Mouse (Mus musculus): ENCODE results near the gene Sowaha. TPM values are rescaled to one million over a fixed set of nuclear protein-coding genes. Genes with fewer than 3 reads are reported as not detected.

The Sowaha gene
- polyA plus RNA-seq, 1 experiment from 2014 or later: 0.99 TPM

DNA sequence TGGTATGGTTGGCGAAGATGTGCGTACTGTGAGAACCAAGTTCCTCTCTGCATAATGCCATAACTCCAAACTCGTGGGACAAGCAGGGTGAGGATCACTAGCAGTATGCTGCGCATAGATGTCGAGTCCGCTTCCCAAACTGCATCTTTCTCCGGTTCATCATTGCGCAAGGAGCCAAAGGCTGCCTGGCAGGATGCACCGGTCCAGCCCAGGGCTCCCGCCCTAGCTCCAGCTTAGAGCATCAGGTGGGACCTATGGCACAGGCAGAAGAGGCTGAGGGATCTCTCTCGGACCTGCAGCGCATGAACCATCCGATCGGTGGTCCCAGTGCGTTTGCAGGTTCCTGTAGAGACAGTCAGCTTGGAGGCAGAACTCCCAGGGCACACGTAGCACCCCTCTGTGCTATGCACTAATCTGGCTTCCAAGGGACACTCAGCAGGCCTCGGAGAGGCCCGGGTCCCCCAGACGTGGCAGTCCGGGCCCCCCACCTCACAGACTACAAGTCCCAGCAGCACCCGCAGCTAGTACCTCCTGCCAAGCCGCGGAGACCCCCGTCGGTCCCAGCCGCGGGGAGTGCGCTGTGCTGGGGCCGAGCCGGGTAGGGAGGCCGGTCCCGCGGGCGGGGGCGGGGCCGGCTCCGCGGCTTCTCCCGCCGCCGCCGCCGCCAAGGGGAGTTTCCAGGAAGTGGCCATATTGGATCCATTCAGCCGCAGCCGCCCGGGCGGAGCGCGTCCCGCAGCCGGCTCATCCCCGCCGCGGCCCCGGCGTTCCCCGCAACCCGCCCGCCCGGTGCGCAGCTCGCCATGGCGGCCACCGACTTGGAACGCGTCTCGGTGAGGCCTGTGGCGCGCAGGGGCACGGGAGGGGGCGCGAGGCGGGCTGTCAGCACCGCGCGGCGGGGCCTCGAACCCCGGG lies 39.4 kb upstream of the Sowaha start, which contains the start of gene Sept8:
Gene Sept8, plus strand, starts transcription at position 51 of the 915 bp plus-strand sequence.
- Histone ChIP-seq H3K4me3 (peak within 1 kb of the TSS; percentile 84), H3K9me3 (no peaks in the 10 kb centered on the region), H3K27ac (peak within 1 kb of the TSS; percentile 59), H3K27me3 (replicated peaks) (peaks cover 14% of the 10 kb centered on the region; the same call in 1 of the 2 replicates), H3K4me2 (peak within 1 kb of the TSS; percentile 84), H3K4me1 (peaks cover 32% of the 10 kb centered on the region), H3K9ac (peak within 1 kb of the TSS; percentile 80), H3K36me3 (replicated peaks) (no peaks in the 10 kb centered on the region)
- ATAC-seq (replicated peaks): peak; percentile 89
- 4% methylated on average over 75 of the region's 79 CpGs for WGBS

DNA sequence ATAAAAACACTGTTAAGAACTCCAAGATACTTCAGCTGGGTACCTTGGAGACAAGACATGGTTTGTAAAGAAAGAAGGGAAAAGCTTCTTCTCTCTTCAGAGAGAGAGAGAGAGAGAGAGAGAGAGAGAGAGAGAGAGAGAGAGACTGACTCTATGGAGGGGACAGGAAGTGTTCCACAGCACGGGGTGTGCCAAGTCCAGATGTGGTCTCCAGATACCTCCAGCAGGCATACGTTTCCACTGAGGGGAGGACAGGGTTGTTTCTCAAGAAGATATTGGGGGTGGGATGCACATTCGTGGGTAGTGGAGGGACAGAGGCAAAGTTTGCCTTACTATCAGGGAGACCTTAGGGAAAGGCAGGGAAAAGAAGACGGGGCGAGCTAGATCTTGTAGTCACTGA lies 38.7 kb upstream of the Sowaha start:
- no peak overlapping the region for H3K9ac ChIP-seq
- peak overlapping the region; percentile 84 for H3K4me3 ChIP-seq
- no peaks in the 10 kb centered on the region for H3K36me3 ChIP-seq (replicated peaks)
- no peak overlapping the region for H3K27ac ChIP-seq
- H3K27me3 ChIP-seq (replicated peaks): peaks cover 14% of the 10 kb centered on the region; the same call in 1 of the 2 replicates
- H3K4me2 ChIP-seq: peak overlapping the region; percentile 84; the same call in 1 of the 2 replicates
- peaks cover 32% of the 10 kb centered on the region for H3K4me1 ChIP-seq
- WGBS: 58% methylated on average over 5 of the region's 5 CpGs
- ATAC-seq (replicated peaks): no peak
- H3K9me3 ChIP-seq: no peaks in the 10 kb centered on the region

GRCm38 (mm10) chr11:53516775-53517627 lies 36.9 kb upstream of the Sowaha start:
- Histone ChIP-seq H3K27ac (no peak overlapping the region), H3K4me1 (peaks cover 26% of the 10 kb centered on the region)
- WGBS: 64% methylated on average over 8 of the region's 8 CpGs

DNA sequence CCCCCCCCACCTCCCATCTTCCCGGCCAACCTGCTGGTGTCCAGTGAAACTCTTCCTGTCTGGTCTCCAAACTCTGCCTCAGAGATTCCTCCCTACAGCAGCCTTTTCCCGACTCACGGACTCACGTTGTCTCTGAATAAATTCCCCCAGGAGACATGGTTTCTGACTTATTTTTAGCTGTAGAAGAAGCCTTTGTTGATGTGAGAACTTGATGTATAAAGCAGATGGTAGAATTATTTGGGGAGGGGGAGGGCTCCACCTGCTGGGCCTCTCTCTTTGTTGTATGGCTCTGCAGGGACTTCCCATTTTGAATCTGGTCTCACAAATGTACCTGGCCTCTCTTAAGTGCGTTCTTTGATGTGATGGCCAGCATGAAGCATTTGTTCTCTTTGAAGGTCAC lies 30.3 kb upstream of the Sowaha start:
- WGBS: 46% methylated on average over 5 of the region's 5 CpGs
- ATAC-seq (replicated peaks): no peak
- Histone ChIP-seq H3K4me1 (no peaks in the 10 kb centered on the region), H3K9ac (no peak overlapping the region), H3K36me3 (replicated peaks) (no peaks in the 10 kb centered on the region), H3K27me3 (replicated peaks) (no peaks in the 10 kb centered on the region; the same call in 1 of the 2 replicates), H3K9me3 (no peaks in the 10 kb centered on the region), H3K27ac (no peak overlapping the region), H3K4me2 (no peak overlapping the region), H3K4me3 (no peak overlapping the region)

More at GRCm38 (mm10) chr11:53516775-53517627, 36.9 kb upstream of the Sowaha start:
- no peak for ATAC-seq (replicated peaks)
- Histone ChIP-seq H3K4me2 (no peak overlapping the region), H3K36me3 (replicated peaks) (no peaks in the 10 kb centered on the region), H3K9ac (no peak overlapping the region), H3K9me3 (no peaks in the 10 kb centered on the region), H3K4me3 (no peak overlapping the region), H3K27me3 (replicated peaks) (peaks cover 14% of the 10 kb centered on the region; the same call in 1 of the 2 replicates)

GRCm38 (mm10) chr11:53508591-53508990 lies 28.5 kb upstream of the Sowaha start:
- Histone ChIP-seq H3K27ac (no peak overlapping the region), H3K9me3 (no peaks in the 10 kb centered on the region), H3K36me3 (replicated peaks) (no peaks in the 10 kb centered on the region), H3K4me1 (no peaks in the 10 kb centered on the region), H3K4me3 (no peak overlapping the region), H3K4me2 (no peak overlapping the region), H3K27me3 (replicated peaks) (no peaks in the 10 kb centered on the region; the same call in 1 of the 2 replicates), H3K9ac (no peak overlapping the region)
- no peak for ATAC-seq (replicated peaks)
- 45% methylated on average over 3 of the region's 3 CpGs for WGBS

DNA sequence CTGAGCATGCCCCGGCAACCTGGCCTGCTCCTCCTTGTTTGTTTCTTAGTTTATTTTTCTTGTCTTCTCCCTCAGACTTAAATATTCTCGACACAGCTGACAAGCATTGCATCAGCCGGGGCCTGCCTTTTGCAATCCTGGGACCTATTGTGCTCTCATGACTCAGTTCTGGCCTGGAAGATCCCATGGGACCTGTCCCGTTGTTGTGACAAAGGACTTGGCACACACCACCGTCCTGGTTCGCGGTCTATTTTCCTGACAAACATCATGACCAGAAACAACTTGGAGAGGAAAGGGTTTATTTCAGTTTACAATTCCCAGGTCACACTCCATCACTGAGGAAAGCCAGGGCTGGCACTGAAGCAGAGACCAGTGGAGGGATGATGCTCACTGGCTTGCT lies 28.1 kb upstream of the Sowaha start:
- Histone ChIP-seq H3K27me3 (replicated peaks) (no peaks in the 10 kb centered on the region; the same call in 1 of the 2 replicates), H3K4me2 (no peak overlapping the region), H3K4me3 (no peak overlapping the region), H3K9me3 (no peaks in the 10 kb centered on the region), H3K36me3 (replicated peaks) (no peaks in the 10 kb centered on the region), H3K9ac (no peak overlapping the region), H3K27ac (no peak overlapping the region), H3K4me1 (no peaks in the 10 kb centered on the region)
- 49% methylated on average over 7 of the region's 7 CpGs for WGBS
- no peak for ATAC-seq (replicated peaks)

GRCm38 (mm10) chr11:53507098-53507805 lies 27.2 kb upstream of the Sowaha start:
- Histone ChIP-seq H3K4me2 (no peak overlapping the region), H3K9me3 (no peaks in the 10 kb centered on the region), H3K9ac (no peak overlapping the region), H3K27me3 (replicated peaks) (no peaks in the 10 kb centered on the region; the same call in 1 of the 2 replicates), H3K27ac (no peak overlapping the region), H3K4me3 (no peak overlapping the region), H3K4me1 (no peaks in the 10 kb centered on the region), H3K36me3 (replicated peaks) (no peaks in the 10 kb centered on the region)
- WGBS: 89% methylated on average over 9 of the region's 9 CpGs
- ATAC-seq (replicated peaks): no peak

- Histone ChIP-seq H3K4me2 (no peak overlapping the region), H3K27me3 (replicated peaks) (no peaks in the 10 kb centered on the region; the same call in 1 of the 2 replicates), H3K36me3 (replicated peaks) (no peaks in the 10 kb centered on the region), H3K9me3 (no peaks in the 10 kb centered on the region), H3K27ac (no peak overlapping the region), H3K9ac (no peak overlapping the region), H3K4me3 (no peak overlapping the region), H3K4me1 (no peaks in the 10 kb centered on the region)
- ATAC-seq (replicated peaks): no peak
- 54% methylated on average over 5 of the region's 5 CpGs for WGBS
These were observed 25.1 kb upstream of the Sowaha start for GRCm38 (mm10) chr11:53505026-53505663.

DNA sequence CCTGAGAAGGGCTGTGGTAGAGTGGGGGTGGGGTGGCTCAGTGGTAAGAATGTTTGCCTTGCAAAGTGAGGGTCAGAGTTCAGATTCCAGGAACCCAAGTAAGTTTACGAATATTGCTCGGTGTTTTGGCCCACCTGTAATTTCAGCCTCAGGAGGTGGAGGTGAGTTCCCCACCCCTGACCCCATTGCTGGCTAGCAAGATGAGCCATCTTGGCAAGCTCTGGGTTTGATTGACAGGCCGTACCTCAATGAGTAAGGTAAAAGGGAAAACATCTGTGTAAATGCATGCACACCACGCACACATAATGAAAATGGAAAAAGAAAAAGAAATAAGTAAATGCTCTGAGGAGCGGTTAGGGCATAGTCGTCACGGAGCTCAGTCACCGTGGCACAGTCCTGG lies 24.3 kb upstream of the Sowaha start:
- Histone ChIP-seq H3K36me3 (replicated peaks) (no peaks in the 10 kb centered on the region), H3K27me3 (replicated peaks) (no peaks in the 10 kb centered on the region; the same call in 1 of the 2 replicates), H3K27ac (no peak overlapping the region), H3K4me3 (no peak overlapping the region), H3K9me3 (no peaks in the 10 kb centered on the region), H3K4me1 (no peaks in the 10 kb centered on the region), H3K4me2 (no peak overlapping the region), H3K9ac (no peak overlapping the region)
- WGBS: 95% methylated on average over 8 of the region's 8 CpGs
- ATAC-seq (replicated peaks): no peak

- Histone ChIP-seq H3K36me3 (replicated peaks) (no peaks in the 10 kb centered on the region), H3K27ac (no peak overlapping the region), H3K4me1 (no peaks in the 10 kb centered on the region), H3K4me2 (no peak overlapping the region), H3K27me3 (replicated peaks) (no peaks in the 10 kb centered on the region; the same call in 1 of the 2 replicates), H3K9ac (no peak overlapping the region), H3K9me3 (no peaks in the 10 kb centered on the region), H3K4me3 (no peak overlapping the region)
- 87% methylated on average over 5 of the region's 5 CpGs for WGBS
- no peak for ATAC-seq (replicated peaks)
These were observed 23.7 kb upstream of the Sowaha start for GRCm38 (mm10) chr11:53503738-53504137.

GRCm38 (mm10) chr11:53502039-53502765 lies 22.1 kb upstream of the Sowaha start:
- H3K27me3 ChIP-seq (replicated peaks): peaks cover 5% of the 10 kb centered on the region
- H3K9ac ChIP-seq: no peak overlapping the region
- H3K27ac ChIP-seq: no peak overlapping the region
- H3K9me3 ChIP-seq: no peaks in the 10 kb centered on the region
- no peak overlapping the region for H3K4me2 ChIP-seq
- no peaks in the 10 kb centered on the region for H3K4me1 ChIP-seq
- H3K4me3 ChIP-seq: no peak overlapping the region
- H3K36me3 ChIP-seq (replicated peaks): no peaks in the 10 kb centered on the region
- 83% methylated on average over 8 of the region's 8 CpGs for WGBS
- no peak for ATAC-seq (replicated peaks)

All from midbrain, embryonic 15.5 days (tissue).